Mouse (Mus musculus): Measurements from ENCODE around the gene Nkx1-2.
A peak's percentile ranks its signal among the peaks of the same experiment; 100 is the strongest.

The Nkx1-2 gene

DNA sequence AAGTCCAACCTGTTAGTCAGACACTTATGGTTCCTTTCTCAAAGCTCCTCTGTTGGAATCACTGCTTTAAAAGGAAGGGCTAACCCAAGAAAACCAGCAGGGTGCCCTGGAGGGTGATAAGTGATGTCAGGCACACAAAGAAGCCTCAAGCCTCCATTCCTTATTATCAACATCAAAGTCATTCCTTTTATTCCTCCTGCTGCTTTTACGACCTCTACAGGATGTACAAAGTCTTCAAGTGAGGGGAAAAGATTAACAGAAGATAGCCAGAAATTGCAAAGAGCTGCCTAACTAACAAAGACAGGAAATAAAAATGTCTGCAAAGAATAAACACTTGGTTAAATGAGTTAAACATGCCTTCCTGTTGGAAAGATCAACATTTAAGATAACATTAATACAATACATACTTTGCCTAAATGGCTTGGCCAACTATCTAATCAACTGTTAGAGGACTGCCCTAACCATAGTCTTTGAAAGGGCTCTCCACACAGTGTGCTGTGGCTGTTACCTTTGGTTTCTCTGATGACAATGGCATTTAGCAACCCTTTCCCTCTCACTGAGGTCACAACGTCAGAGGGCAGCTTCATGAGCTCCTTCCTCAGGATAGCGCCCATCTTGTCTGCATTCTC lies 40.2 kb downstream of the Nkx1-2 start:
- DNase-seq, result no peak

DNA sequence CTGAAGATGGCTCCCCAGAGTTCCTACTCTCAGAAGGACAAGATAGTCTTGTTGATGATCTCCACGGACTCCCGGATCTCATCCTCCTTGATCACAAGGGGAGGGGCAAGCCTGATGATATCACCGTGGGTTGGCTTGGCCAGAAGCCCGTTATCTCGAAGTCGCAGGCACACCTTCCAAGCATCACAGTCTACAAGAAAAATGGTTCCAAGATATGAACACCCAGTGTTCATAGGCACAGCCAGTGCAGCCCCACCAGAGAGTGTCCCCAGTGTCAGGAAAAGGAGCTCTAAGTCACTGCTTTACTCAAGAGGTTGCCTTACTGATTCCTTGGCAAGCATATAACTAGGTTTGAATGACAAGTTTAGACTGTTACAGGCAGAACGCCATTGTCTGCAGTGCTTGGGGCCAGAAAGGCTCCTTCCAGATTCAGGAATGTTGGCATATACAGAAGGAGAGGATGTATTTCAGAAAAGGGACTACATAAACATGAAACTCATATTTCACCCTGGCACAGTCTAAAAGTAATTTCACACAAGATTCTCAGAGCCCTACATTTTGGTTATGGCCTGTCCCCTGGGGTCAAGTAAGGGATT lies 41.2 kb downstream of the Nkx1-2 start:
- no peak for DNase-seq

DNA sequence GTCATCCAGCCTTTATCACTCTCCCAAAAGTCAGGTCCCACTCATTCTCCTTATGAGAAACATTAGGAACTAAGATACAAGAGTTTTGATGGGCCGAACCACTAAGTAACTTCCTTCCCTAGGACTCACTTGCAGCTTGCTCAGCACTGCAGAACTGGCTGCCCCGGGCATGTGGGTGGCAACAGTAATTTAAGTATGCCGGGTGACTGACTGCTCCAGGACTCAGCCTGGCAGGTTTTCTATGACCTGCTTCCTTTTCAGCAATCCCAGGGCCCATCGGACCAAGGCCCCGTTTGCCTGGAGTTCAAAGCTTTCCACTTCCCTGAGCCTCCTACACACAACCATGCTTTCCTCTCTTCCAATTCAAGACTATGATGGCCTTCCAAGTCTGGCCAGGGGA lies 42.9 kb downstream of the Nkx1-2 start:
- DNase-seq, result peak in 1 of 2 experiments; percentile 41

DNA sequence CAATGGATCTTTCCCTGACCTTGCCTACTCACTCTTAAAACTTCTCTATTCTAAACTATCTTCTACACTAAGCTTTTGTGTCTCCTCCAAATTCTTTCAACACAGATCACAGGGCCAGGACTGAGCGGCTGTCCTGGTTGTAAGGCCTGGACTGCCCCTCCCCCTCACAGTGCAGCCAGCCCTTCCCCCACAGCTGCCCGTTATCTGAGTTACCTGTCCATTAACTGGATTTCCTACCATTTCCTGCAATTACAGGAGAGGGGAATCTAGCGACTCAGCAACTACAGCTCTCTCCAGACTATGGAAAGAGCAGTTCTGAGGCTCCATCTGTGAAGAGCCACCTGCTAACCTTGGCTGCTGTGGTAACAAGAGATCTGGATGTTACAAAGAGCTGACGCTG lies 43.5 kb downstream of the Nkx1-2 start:
- no peak for DNase-seq

DNA sequence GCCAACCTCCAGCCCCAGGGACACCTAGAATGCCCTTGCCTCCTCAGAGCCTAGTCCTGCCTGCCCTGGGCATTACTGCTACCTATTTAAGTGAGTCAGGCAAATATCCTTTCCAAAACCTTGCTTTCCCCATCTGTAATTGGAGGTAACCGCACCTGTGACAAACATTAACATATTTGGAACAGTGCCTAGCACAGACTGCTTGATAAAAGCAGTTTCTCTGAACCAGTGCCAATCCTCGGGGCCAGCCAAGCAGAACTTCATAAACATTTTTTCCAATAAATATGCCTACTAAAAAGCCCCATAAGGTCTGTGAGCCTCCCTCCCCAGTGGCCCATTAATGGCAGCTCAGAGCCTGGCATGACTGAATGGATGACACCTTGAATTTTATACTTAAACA lies 45.3 kb downstream of the Nkx1-2 start:
- DNase-seq, result peak; percentile 56 to 68

DNA sequence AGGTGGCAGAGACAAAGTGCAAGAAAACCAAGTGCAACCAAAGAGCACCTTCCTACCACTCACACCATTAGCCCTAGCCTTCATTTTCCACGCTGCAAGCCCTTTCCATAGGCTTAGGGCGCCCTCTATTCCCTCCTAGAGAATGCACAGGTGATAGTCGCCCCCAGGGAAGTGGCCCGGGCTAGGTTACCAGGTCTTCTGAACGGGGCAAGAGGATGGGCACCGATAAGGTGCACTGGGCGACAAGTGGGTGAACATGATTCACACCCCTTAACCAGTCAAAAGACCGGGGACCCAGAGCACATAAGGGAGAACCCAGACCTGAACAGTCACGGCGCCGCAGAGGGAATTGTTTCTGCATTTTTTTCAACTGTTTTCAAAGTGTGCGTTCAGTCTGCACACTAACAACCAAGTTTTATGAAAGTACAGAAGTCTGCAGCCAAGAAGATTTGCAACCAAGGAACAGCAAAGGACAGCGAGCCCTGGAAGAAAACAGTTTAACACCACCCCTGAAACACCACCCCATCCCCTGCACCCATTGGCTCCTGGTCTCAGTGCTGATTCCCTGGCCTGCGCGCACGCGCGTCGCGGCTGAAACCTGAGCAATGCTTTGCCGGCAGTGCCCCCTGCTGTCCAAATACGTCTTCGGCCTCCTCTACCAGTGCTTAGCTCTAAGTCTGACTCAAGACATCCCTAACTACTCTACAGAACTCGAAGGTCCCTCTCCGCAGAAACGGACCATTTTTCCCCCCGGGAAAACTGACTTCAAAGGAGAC lies 47.9 kb downstream of the Nkx1-2 start:
- peak; percentile 96 to 99 for DNase-seq

DNA sequence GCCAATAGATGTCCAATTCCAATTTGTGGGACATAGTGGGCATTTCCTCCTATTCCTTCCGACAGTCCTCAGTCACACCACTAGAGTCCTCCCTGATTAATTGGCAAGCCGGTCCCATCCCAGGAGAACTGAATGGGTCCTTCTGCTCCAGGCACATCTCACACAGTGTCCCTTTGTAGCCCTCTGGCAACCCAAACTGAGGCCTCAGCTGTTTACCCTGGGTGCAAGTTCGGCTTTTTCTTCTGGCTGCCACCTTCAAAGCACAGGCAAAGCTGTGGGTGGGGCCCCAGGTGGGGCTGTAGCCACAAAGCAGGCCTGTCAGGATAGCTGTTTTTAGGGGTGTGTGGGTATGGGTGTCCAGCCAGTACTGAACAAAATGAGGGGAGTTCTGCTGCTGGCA lies 52.3 kb downstream of the Nkx1-2 start:
- no peak for DNase-seq

All from kidney, postnatal 36 days (tissue).